Mouse (Mus musculus) lung, embryonic 14.5 days (tissue): Measurements from ENCODE around the gene Rbm8a. TPM values are rescaled to one million over a fixed set of nuclear protein-coding genes. Genes with fewer than 3 reads are reported as not detected.

ENCODE experiments used
- ATAC-seq: fragments of 200-750 bp; cut with Nextera tagmentation; 2 replicates; pipeline ENCODE4 v1.8.0; 2017; ENCODE audit warnings: mild to moderate bottlenecking, moderate TSS enrichment, moderate library complexity; ENCODE audit not compliant: insufficient read depth
- DNase-seq: peaks from one replicate; pipeline ENCODE4 v3.0.0-alpha.2; 2015
- H3K27ac ChIP-seq: fragments of 300-500 bp; sonication (generic); 2 replicates; pipeline ENCODE4 v1.5.1; 2014; ENCODE audit warnings: low read depth, mild to moderate bottlenecking, moderate library complexity
- H3K27me3 ChIP-seq: fragments of 300-500 bp; sonication (generic); 2 replicates; pipeline ENCODE4 v1.6.1; 2014; ENCODE audit warnings: low read length, control low read depth; ENCODE audit not compliant: insufficient read depth
- H3K36me3 ChIP-seq: fragments of 300-500 bp; sonication (generic); 2 replicates; pipeline ENCODE4 v1.6.1; 2014; ENCODE audit warnings: control low read depth; ENCODE audit not compliant: insufficient read depth
- H3K4me1 ChIP-seq: fragments of 300-500 bp; sonication (generic); 2 replicates; pipeline ENCODE4 v1.6.1; 2014; ENCODE audit warnings: antibody characterized with exemption, control low read depth; ENCODE audit not compliant: insufficient read depth
- H3K4me2 ChIP-seq: fragments of 300-500 bp; sonication (generic); 2 replicates; pipeline ENCODE4 v1.6.1; 2014; ENCODE audit warnings: mild to moderate bottlenecking
- H3K4me3 ChIP-seq: fragments of 300-500 bp; sonication (generic); 2 replicates; pipeline ENCODE4 v1.5.1; 2014; ENCODE audit warnings: low read depth, low read length
- H3K9ac ChIP-seq: fragments of 300-500 bp; sonication (generic); 2 replicates; pipeline ENCODE4 v1.6.1; 2014
- H3K9me3 ChIP-seq: fragments of 300-500 bp; sonication (generic); 2 replicates; pipeline ENCODE4 v1.6.1; 2016; ENCODE audit warnings: low read depth, low read length, control low read depth
- CTCF ChIP-seq: IDR thresholded peaks from 2 replicates; pipeline ENCODE4 v1.5.1; 2016; ENCODE audit warnings: antibody characterized with exemption, low read depth
- WGBS: fragments of 180-500 bp; shearing (Covaris S2); extraction: QIAGEN DNeasy Blood & Tissue Kit; methylation state at CpG from one replicate; pipeline ENCODE4 v1.1.7; 2014; 5-methylcytosine and 5-hydroxymethylcytosine counted together
- polyA plus RNA-seq: library from polyadenylated mRNA; unstranded; fragments of >200 nt; fragmentation: Nextera tagmentation; extraction: Ambion mirVana; gene quantifications from 2 replicates; pipeline ENCODE4 v1.2.1, GENCODE M21; 2014

The Rbm8a gene
- polyA plus RNA-seq, 1 experiment from 2014 or later = 163 TPM

GRCm38 (mm10) chr3:96593790-96594560 lies 35.8 kb upstream of the Rbm8a start, which contains the start of gene Polr3gl:
Gene Polr3gl (minus strand): TSS chr3:96594181.
- Histone ChIP-seq H3K27ac (peak within 1 kb of the TSS; percentile 84), H3K27me3 (peaks cover 31% of the 10 kb centered on the region), H3K9ac (peak within 1 kb of the TSS; percentile 71), H3K36me3 (no peaks in the 10 kb centered on the region), H3K4me3 (peak within 1 kb of the TSS; percentile 64), H3K9me3 (no peaks in the 10 kb centered on the region), H3K4me1 (peaks cover 8% of the 10 kb centered on the region; the same call in 1 of the 2 replicates), H3K4me2 (peak within 1 kb of the TSS; percentile 80)
- under 1% methylated on average over 36 of the region's 38 CpGs for WGBS
- peak; percentile 45 for TF ChIP-seq CTCF
- DNase-seq (peak; percentile 96), ATAC-seq (peak; percentile 87)

GRCm38 (mm10) chr3:96594851-96595250 lies 34.9 kb upstream of the Rbm8a start:
- Histone ChIP-seq H3K4me2 (no peak overlapping the region), H3K4me1 (peaks cover 8% of the 10 kb centered on the region; the same call in 1 of the 2 replicates), H3K9ac (no peak overlapping the region), H3K27ac (no peak overlapping the region), H3K27me3 (peaks cover 34% of the 10 kb centered on the region), H3K36me3 (no peaks in the 10 kb centered on the region), H3K4me3 (no peak overlapping the region), H3K9me3 (no peaks in the 10 kb centered on the region)
- DNase-seq (no peak), ATAC-seq (no peak)
- 71% methylated on average over 5 of the region's 5 CpGs for WGBS
- TF ChIP-seq CTCF = no peak

GRCm38 (mm10) chr3:96595661-96596060 lies 34.1 kb upstream of the Rbm8a start:
- no peak for TF ChIP-seq CTCF
- ATAC-seq = no peak
- H3K4me3 ChIP-seq = peak overlapping the region; percentile 50
- WGBS = 23% methylated on average over 6 of the region's 6 CpGs
- no peaks in the 10 kb centered on the region for H3K36me3 ChIP-seq
- H3K27me3 ChIP-seq = peaks cover 34% of the 10 kb centered on the region
- no peak overlapping the region for H3K9ac ChIP-seq
- DNase-seq = no peak
- no peaks in the 10 kb centered on the region for H3K9me3 ChIP-seq
- no peak overlapping the region for H3K27ac ChIP-seq
- peaks cover 8% of the 10 kb centered on the region; the same call in 1 of the 2 replicates for H3K4me1 ChIP-seq
- peak overlapping the region; percentile 97 for H3K4me2 ChIP-seq

- peaks cover 34% of the 10 kb centered on the region for H3K27me3 ChIP-seq
- no peak for ATAC-seq
- DNase-seq = peak; percentile 71
- peak within 1 kb of the TSS; percentile 65 for H3K9ac ChIP-seq
- 2% methylated on average over 23 of the region's 23 CpGs for WGBS
- TF ChIP-seq CTCF = no peak
- H3K4me2 ChIP-seq = peak within 1 kb of the TSS; percentile 97
- H3K4me3 ChIP-seq = peak within 1 kb of the TSS; percentile 50
- H3K36me3 ChIP-seq = no peaks in the 10 kb centered on the region
- H3K4me1 ChIP-seq = peaks cover 8% of the 10 kb centered on the region; the same call in 1 of the 2 replicates
- H3K27ac ChIP-seq = peak within 1 kb of the TSS; percentile 75; the same call in 1 of the 2 replicates
- no peaks in the 10 kb centered on the region for H3K9me3 ChIP-seq
Observed at GRCm38 (mm10) chr3:96596228-96596707, 33.5 kb upstream of the Rbm8a start, which contains the start of gene Ankrd34a. Gene Ankrd34a (plus strand): TSS chr3:96596636.

DNA sequence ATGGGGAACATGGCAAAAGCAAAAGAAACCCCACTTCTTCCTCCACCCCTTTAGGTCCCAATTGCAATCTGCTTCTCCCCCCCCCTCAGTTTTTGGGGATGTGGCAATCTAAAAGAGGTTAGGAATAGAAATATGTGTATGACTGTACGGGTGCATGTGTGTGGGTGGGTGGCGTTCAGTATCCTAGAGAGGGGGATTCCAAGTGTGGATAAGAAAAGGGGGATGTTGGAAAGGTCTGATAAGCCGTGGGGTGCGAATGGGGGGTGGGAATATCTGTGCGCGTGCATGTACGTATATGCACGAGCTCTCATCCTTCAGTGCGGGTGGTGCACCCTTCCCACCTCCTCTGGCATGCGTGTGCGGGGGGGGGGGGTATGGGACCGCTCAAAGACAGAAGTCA lies 32.9 kb upstream of the Rbm8a start:
- H3K4me3 ChIP-seq = peak overlapping the region; percentile 50
- no peaks in the 10 kb centered on the region for H3K9me3 ChIP-seq
- H3K27ac ChIP-seq = no peak overlapping the region
- under 1% methylated on average over 11 of the region's 12 CpGs for WGBS
- H3K4me1 ChIP-seq = peaks cover 8% of the 10 kb centered on the region; the same call in 1 of the 2 replicates
- peak overlapping the region; percentile 97 for H3K4me2 ChIP-seq
- DNase-seq (no peak), ATAC-seq (no peak)
- no peak for TF ChIP-seq CTCF
- H3K9ac ChIP-seq = peak overlapping the region; percentile 65
- peaks cover 34% of the 10 kb centered on the region for H3K27me3 ChIP-seq
- H3K36me3 ChIP-seq = no peaks in the 10 kb centered on the region

DNA sequence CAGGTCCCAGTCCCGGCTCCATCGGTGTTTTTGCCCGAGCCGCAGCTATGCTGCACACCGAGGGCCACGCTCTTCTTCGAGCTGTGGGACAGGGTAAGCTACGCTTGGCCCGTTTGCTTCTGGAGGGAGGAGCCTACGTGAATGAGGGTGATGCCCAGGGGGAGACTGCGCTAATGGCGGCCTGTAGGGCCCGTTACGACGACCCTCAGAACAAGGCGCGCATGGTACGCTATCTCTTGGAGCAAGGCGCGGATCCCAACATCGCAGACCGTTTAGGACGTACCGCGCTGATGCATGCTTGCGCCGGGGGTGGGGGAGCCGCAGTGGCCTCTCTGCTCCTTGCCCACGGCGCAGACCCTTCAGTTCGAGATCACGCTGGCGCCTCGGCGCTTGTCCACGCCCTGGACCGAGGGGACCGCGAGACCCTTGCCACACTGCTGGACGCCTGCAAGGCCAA lies 32.3 kb upstream of the Rbm8a start:
- H3K27me3 ChIP-seq = peaks cover 34% of the 10 kb centered on the region
- under 1% methylated on average over 40 of the region's 40 CpGs for WGBS
- H3K4me3 ChIP-seq = peak overlapping the region; percentile 50
- peak overlapping the region; percentile 65 for H3K9ac ChIP-seq
- DNase-seq = peak; percentile 63
- peak overlapping the region; percentile 97 for H3K4me2 ChIP-seq
- peak overlapping the region; percentile 75; the same call in 1 of the 2 replicates for H3K27ac ChIP-seq
- peaks cover 8% of the 10 kb centered on the region; the same call in 1 of the 2 replicates for H3K4me1 ChIP-seq
- TF ChIP-seq CTCF = no peak
- H3K9me3 ChIP-seq = no peaks in the 10 kb centered on the region
- H3K36me3 ChIP-seq = no peaks in the 10 kb centered on the region
- no peak for ATAC-seq
